Mouse (Mus musculus) cerebellum, postnatal 10 days (tissue): ENCODE results near the gene Foxp1.
A peak's percentile ranks its signal among the peaks of the same experiment; 100 is the strongest.

Experiments used
- DNase-seq, 2 experiments: peaks; one replicate each; pipeline ENCODE4 v3.0.0; 2021; ENCODE audit warnings: mixed read lengths in 2 of 2

Gene Foxp1

DNA sequence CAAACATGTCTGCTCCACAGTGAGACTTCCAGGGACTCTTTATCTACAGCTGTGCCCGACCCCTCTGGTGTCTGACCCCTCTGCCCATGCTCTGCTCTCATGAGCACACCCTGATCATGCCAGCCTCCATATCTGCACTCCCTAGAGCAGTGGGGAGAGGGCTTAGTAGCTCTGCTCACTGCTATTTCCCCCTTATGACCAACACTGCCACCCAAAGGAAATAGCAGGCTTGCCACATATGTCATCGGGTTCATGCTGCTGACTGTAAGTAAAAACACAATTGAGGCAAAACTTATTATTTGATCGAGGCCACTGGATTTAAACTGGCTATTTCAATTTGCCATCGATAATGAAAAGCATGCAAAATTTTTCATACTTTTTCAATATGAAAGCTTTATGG is 270.6 kb downstream of the Foxp1 start:
- DNase-seq, result no peak

- no peak for DNase-seq
Measured at GRCm38 (mm10) chr6:99251222-99251621, 271.3 kb downstream of the Foxp1 start.

GRCm38 (mm10) chr6:99249496-99250030 is 273.0 kb downstream of the Foxp1 start:
- no peak for DNase-seq

DNA sequence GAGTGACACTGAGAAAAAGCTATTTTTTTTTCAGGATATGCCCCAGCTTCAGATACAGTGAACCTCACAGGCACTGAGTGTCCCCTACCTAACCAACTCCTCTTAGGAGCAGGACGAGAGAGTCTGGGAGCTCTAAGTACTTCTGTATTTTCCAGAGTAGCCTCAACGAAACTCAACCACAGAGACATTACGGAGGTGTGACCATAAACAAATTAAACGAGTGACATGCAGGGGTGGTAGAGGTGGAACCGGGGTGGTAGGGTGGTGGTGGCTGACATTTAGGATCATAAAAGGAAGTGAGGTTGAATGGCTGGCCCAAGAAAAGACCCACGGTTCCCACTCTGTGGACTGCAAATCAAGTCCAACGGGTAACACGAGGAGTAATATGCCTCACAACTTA is 274.1 kb downstream of the Foxp1 start:
- DNase-seq, result no peak

DNA sequence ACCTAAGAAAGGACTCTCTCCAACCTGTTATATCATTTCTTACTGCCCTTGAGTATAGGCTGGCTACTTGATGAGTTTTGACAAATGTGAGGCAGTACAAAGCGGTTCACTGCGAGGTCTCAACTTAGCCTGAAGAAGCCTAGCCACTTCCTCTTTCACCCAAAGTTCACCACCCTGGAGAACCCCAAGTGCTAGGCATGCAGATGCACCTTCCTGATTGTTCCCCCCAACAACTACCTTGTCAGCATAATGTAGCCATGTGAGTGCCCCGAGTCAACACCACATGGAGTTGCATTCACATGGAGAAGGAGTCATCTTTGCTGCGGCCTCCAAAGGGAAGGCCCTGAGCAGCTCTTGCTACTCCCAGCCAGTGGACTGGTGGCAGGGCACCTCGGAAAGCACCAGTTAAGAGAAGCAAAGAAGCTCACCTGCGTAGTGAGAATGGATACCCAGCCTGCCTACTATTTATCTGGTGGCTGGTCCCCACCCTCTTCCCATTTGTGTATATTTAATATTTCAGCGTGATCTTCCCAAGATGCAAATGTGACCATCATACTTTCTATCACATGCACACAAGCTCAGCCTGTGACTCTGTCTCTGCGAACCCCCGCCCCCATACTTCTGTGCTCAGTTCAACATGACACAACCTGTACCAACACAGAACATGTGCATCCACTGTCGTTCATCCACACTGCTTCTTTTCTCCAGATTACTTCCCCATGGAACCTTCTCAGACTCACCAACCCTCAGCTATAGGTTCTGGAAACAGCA is 280.7 kb downstream of the Foxp1 start:
- no peak for DNase-seq

DNA sequence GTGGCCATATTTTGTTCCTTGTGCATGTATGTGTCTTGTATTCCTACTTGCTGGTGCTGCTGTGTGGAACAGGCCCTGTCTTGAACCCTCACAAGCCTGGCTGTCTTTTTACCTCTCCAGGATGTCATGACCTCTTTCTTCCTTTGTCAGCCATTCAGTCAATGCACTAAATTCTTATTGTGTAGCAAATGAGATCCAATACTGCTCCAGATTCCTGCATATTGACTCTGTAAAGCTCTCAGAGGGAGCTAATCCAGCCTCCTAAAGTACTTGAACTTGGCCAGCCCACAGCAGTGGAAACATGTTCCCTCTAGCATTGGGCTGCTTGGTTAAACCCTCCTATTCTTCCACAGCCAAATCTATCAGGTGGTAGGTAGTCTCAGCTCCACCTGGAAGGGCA is 281.8 kb downstream of the Foxp1 start:
- no peak for DNase-seq

- no peak for DNase-seq
Measured at GRCm38 (mm10) chr6:99235588-99235987, 286.9 kb downstream of the Foxp1 start.

- DNase-seq, result no peak
Measured at GRCm38 (mm10) chr6:99233411-99233810, 289.1 kb downstream of the Foxp1 start.

- peak; percentile 46 to 56 for DNase-seq
Measured at GRCm38 (mm10) chr6:99228336-99228870, 294.1 kb downstream of the Foxp1 start.

DNA sequence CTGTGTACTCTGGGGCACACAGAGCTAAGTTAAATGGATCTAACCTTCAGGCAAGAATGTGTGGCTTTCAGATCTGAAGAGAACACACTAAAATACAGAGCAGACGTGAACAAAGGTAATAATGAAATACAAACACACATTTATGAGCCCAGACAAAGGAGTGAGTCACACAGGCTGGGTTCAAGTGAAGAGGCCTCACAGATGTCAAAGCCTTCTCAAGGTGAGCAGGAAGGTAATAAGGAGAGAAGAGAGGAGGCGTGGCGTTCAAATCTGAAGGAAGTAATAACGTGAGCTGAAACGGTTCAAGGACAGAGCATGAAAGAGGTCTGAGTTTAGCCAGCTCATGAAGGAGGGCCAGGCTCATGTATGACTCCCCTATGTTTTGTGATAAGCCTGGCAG is 301.4 kb downstream of the Foxp1 start:
- DNase-seq, result no peak

- no peak for DNase-seq
Measured at GRCm38 (mm10) chr6:99220472-99220871, 302.0 kb downstream of the Foxp1 start.

GRCm38 (mm10) chr6:99217846-99218245 is 304.7 kb downstream of the Foxp1 start:
- DNase-seq, result no peak

- peak in 1 of 2 experiments; percentile 7 for DNase-seq
Measured at GRCm38 (mm10) chr6:99217155-99217554, 305.4 kb downstream of the Foxp1 start.

DNA sequence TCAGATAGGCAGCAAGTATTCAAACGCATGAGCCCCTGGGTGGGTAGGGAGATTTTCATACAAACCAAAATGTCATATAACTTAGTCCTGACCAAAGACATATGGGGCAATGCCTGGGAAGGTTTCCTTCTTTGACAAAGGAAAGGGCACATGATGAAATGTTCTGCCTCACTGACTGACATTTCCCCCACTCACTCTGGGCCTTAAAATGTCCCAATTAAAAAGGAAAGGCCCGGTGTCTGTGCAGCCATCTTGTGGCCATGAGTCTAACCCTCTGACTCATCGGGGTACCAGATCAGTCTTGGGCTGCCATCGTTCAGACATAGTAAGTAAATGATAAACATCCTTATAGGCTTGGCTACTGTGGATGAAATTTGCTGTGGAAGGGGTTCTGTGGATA is 310.1 kb downstream of the Foxp1 start:
- DNase-seq, result no peak

DNA sequence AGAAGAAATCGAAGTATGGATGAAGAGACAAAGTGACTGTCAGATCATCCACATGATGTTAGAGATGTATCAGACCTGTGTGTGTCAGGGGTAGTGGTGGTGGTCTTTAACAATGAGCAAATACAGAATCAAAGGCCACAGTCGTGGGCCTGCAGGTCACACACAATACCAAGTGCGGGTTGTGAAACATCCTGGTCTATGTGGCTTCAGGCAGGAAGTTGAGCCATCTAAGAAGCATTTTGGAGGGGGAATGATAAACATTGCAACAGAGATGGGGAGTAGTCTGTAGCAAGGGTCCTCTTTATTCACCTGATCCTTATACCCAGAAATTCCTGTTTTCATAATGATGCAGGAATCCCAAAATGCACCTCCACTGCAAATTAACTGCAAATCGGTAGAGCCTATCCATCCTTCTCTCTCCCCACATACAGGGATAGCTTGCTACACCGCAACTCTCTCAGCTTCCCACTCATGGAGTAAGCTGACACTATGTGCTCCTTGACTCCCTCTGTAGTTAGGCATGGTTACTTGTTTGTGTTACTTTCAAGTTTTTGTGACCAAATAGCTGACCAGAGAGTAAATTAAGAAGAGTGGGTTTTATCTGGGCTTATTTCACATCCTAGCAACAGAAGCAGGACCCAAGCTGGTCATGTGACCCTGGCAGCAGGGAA is 310.7 kb downstream of the Foxp1 start:
- DNase-seq, result no peak

GRCm38 (mm10) chr6:99210161-99210560 is 312.4 kb downstream of the Foxp1 start:
- peak; percentile 51 to 57 for DNase-seq

GRCm38 (mm10) chr6:99207226-99207885 is 315.2 kb downstream of the Foxp1 start:
- DNase-seq, result peak; percentile 41 to 54

GRCm38 (mm10) chr6:99206437-99206870 is 316.1 kb downstream of the Foxp1 start:
- no peak for DNase-seq

DNA sequence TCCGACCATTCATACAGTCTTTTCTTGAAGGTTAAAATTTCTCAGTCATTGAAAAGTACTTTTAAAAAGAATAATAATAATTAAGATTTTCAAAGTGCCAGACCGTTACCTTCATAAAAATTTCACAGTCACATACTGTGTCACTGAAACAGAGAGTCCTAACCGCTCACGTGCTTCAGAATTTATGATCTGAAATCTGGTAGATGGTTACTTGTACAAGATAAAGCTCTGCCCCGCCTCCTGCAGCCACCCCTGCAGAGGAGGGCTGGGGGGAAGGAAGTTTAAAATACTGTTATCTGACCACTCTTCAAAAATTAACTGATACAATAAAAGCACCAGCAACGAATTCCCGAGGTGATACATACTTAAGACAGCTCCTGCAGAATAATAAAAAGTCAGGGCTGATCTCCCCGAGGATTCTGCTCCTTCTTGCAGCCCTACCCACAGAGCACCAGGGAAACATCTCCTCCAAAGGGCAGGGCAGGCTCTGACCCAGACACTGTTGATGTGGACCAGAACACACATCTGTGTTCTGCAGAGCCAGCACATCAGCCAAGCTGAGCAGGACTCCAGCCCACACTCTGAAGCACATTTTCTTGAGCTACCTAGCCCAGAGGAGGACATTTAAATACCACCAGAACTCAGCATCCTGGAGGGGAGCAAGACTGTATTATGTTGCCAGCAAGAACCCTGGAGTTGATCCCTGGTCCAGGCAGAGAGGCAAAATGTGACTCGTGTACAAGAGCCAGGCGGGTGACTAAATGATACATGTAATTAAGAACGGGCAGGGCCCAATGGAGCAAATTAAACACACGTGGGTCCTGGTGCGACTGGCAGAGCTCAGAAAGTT is 316.7 kb downstream of the Foxp1 start:
- no peak for DNase-seq

DNA sequence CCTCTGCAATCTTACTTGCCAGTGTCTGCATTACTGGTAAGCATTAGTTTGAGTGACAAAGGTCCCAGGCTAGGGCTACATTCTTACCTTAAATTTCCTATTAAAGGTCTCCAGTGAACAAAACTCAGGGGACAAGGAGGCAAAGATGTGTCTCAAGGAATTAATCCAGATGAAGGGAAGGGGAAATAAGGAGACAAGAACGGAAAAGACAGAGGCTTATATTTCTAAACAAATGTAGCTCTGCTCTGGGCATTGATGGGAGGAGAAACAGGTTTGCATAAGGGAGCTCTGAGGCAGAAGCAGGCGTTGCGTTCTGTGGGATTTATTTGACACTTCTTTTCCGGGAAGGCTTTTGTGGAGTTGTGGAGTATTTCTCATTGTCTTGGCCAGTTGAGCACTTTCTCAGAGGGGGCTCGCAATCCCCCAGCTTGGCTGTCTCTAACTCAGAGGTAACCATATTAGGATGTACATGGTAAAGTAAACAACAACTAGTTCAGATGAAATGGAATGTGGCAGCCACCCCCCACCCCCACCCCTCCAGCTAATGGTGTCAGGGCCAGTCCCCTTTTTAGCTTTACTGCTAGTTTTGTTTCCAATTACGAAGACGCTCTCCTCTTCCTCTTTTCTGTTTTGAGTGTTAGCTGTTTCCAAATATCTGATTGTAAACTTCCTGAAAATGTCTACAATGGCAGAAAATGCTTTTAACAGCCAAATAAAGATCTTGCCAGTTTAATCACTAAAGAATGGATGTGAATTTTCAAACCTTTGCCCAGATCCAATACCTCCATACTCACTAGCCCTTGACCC is 317.5 kb downstream of the Foxp1 start:
- no peak for DNase-seq

DNA sequence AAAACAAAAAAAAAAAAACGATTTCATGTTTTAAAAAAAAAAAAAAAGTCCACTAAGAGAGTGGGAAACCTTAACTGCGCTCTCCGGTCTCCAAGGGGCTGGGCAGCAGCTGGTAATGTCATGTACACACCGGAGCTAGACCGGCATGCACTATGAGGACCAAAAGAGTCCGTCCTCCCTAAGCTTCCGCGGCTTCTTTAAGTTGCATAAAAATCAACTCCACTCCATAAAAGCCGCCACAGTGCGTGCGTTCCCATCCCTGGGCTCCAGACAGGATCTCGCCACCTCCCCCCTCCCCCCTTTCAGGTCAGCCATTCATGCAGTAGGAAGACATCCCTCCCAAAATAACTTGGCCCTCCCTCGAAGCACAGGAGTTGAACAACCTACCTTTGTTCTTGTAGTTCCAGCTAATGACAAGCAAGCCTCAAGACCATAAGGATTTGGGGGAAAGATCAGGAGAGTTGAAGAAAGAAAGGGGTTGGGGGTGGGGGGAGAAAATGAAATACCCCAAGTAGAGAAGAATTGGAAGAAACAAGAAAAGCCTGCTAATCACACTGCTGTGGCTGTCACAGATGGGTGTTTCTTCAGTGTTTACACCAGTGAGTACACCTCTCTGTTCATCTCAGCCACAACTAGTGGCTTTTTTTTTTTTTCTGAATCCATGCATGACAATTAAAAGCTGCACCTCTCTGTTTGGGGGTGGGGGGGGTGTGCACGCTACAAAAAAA is 318.3 kb downstream of the Foxp1 start:
- peak in 1 of 2 experiments; percentile 29 for DNase-seq
